Mouse (Mus musculus) heart, adult 2 months (tissue): ENCODE data around the gene D430041D05Rik.

Source experiments
- CTCF ChIP-seq: fragments of 200-600 bp; IDR thresholded peaks from 2 replicates; pipeline ENCODE4 v1.8.1; 2022; ENCODE audit warnings: antibody characterized with exemption, mild to moderate bottlenecking, moderate library complexity
- EP300 ChIP-seq: fragments of 200-500 bp; IDR thresholded peaks from 2 replicates; pipeline ENCODE4 v1.6.1; 2011; ENCODE audit warnings: low read depth, low read length, control low read depth; ENCODE audit not compliant: insufficient read depth

GRCm38 (mm10) chr2:104188859-104189258, 222.0 kb downstream of the D430041D05Rik start:
- TF ChIP-seq EP300 (no peak), CTCF (no peak)
